Mouse (Mus musculus) ES-E14 (cell line): ENCODE results near the gene Fli1. TPM values are rescaled to one million over a fixed set of nuclear protein-coding genes. Genes with fewer than 3 reads are reported as not detected.

Source experiments
- DNase-seq: peaks from one replicate; pipeline ENCODE4 v3.0.0-alpha.2; 2013; ENCODE audit warnings: low read depth, low spot score
- H3K27ac ChIP-seq: 2 replicates; pipeline ENCODE4 v1.5.1; 2012; ENCODE audit warnings: low read depth, mild to moderate bottlenecking, low read length, moderate library complexity, mixed read lengths; ENCODE audit not compliant: poor library complexity, insufficient read depth, severe bottlenecking
- H3K36me3 ChIP-seq: 2 replicates; pipeline ENCODE4 v1.6.1; 2012; ENCODE audit warnings: mild to moderate bottlenecking, low read length, moderate library complexity, mixed read lengths; ENCODE audit not compliant: control insufficient read depth, poor library complexity, insufficient read depth, severe bottlenecking
- H3K4me1 ChIP-seq, 2 experiments: fragments of 150-350 bp in 1 of 2; sonication (generic) in 1 of 2; 2 replicates each; pipeline ENCODE4 v1.6.1; 2012; ENCODE audit warnings: low read length in 2 of 2, mild to moderate bottlenecking in 1 of 2, mixed read lengths in 1 of 2; ENCODE audit not compliant: control insufficient read depth in 2 of 2, insufficient read depth in 2 of 2, poor library complexity in 1 of 2
- H3K4me3 ChIP-seq, 2 experiments: fragments of 150-350 bp in 1 of 2; sonication (generic) in 1 of 2; 2 replicates each; pipeline ENCODE4 v1.5.1; 2012; ENCODE audit warnings: low read length in 2 of 2, low read depth in 1 of 2, mild to moderate bottlenecking in 1 of 2, mixed read lengths in 1 of 2; ENCODE audit not compliant: insufficient read depth in 1 of 2, poor library complexity in 1 of 2, severe bottlenecking in 1 of 2
- H3K9ac ChIP-seq: 2 replicates; pipeline ENCODE4 v1.6.1; 2012; ENCODE audit warnings: low read depth, mild to moderate bottlenecking, low read length, mixed read lengths; ENCODE audit not compliant: poor library complexity, insufficient read depth, severe bottlenecking
- H3K9me3 ChIP-seq: fragments of 150-350 bp; sonication (generic); 2 replicates; pipeline ENCODE4 v1.6.1; 2012; ENCODE audit warnings: low read depth, mild to moderate bottlenecking, low read length; ENCODE audit not compliant: control insufficient read depth, insufficient read depth
- CHD2 ChIP-seq: IDR thresholded peaks from 2 replicates; pipeline ENCODE4 v1.6.1; 2014; ENCODE audit warnings: mild to moderate bottlenecking, low read depth, low read length, inconsistent platforms
- HCFC1 ChIP-seq: IDR thresholded peaks from 2 replicates; pipeline ENCODE4 v1.6.1; 2012; ENCODE audit warnings: low read length, inconsistent platforms, borderline replicate concordance; ENCODE audit not compliant: insufficient read depth
- MAFK ChIP-seq: IDR thresholded peaks from 2 replicates; pipeline ENCODE4 v1.6.1; 2014; ENCODE audit warnings: mild to moderate bottlenecking, low read depth, low read length, inconsistent platforms; ENCODE audit not compliant: insufficient read depth
- ZC3H11A ChIP-seq: IDR thresholded peaks from 2 replicates; pipeline ENCODE4 v1.6.1; 2012; ENCODE audit warnings: low read depth, mild to moderate bottlenecking, inconsistent platforms, low read length, borderline replicate concordance
- ZNF384 ChIP-seq: IDR thresholded peaks from 2 replicates; pipeline ENCODE4 v1.6.1; 2012; ENCODE audit warnings: low read depth, low read length, inconsistent platforms
- in situ Hi-C, 2 experiments: fragments of 600-800 bp; cut with MboI; formaldehyde crosslinking; loops; one replicate each; pipeline ENCODE4 v1.15.1; 2025; ENCODE audit warnings: low sequenced_read_pairs in 2 of 2, inconsistent platforms in 1 of 2; ENCODE audit not compliant: unreplicated experiment in 2 of 2
- total RNA-seq: library from RNA; depleted of rRNA; stranded (reverse); fragments of 300-350 nt; gene quantifications from 2 replicates; pipeline ENCODE4 v1.2.3, GENCODE M21; 2012; rRNA removed

Gene Fli1
- total RNA-seq, 1 experiment: 0.40 TPM

GRCm38 (mm10) chr9:32373656-32374055 lies 169.0 kb downstream of the Fli1 start:
- peaks cover 10 to 14% of the 10 kb centered on the region in 2 experiments; a peak in 3 of 4 replicates for H3K4me1 ChIP-seq
- no peak for TF ChIP-seq ZC3H11A
- TF ChIP-seq ZNF384: no peak
- no peak for TF ChIP-seq MAFK
- TF ChIP-seq HCFC1: no peak
- no peak for TF ChIP-seq CHD2
- H3K27ac ChIP-seq: no peak overlapping the region
- H3K9ac ChIP-seq: no peak overlapping the region
- no peaks in the 10 kb centered on the region for H3K9me3 ChIP-seq
- DNase-seq: no peak
- H3K4me3 ChIP-seq: no peak overlapping the region
- in situ Hi-C loops: no loop called here
- no peaks in the 10 kb centered on the region for H3K36me3 ChIP-seq

Other genes with a start within 250 kb of the Fli1 start
- 0.13 TPM in 1 of 2 replicates, not detected in the other for gene Kcnj5, start 198.5 kb downstream of the Fli1 start, total RNA-seq
- gene Kcnj1, start 170.4 kb downstream of the Fli1 start, total RNA-seq: not detected in 2 replicates
- gene Ets1, start 93.4 kb upstream of the Fli1 start, total RNA-seq: 9.7 and 20.9 TPM in 2 replicates